In genomic region chr9:90125416-90126099, GRCm38 (mm10) we compare ENCODE assay signal across 9 mouse cellular contexts. TPM values are rescaled to one million over a fixed set of nuclear protein-coding genes. Genes with fewer than 3 reads are reported as not detected.
DNase-seq lines count a peak whose midpoint lies in the region; ATAC-seq and TF ChIP-seq lines count a peak whose summit lies in the region.
"Had no signal": no experiment of that assay in that cellular context is flagged by ENCODE, and none has a peak within 500 bp of the region (broad histone marks: within the 10 kb centered on the region; RNA-seq: fewer than 3 reads in every experiment).

No protein-coding gene starts in this region.

- DNase-seq in CD4-positive, CD25-positive, alpha-beta regulatory T cell, adult 2 months (ENCODE audit: low read depth, low spot score): peak; percentile 19
- DNase-seq in thymus, postnatal 0 days (ENCODE audit: low spot score): peak; percentile 9
- no peak for DNase-seq in thymus, adult 18-20 months
- no peak for DNase-seq in limb, embryonic 14.5 days (ENCODE audit: low spot score)
- no peak for DNase-seq in stomach, postnatal 0 days (ENCODE audit: low spot score)
- DNase-seq in adipocyte (ENCODE audit: low spot score): no peak
- no peak for DNase-seq in gastrocnemius, postnatal 14 days

- H3K4me2 ChIP-seq in limb, embryonic 14.5 days (replicated peaks; ENCODE audit: low read depth, low read length, severe bottlenecking): peak overlapping the region; percentile 35
- H3K4me2 ChIP-seq in stomach, postnatal 0 days (replicated peaks; ENCODE audit: low read depth): peak overlapping the region; percentile 33; the same call in 1 of the 2 replicates

- H3K27me3 ChIP-seq in limb, embryonic 14.5 days (ENCODE audit: control insufficient read depth, insufficient read depth, low read length): no peaks in the 10 kb centered on the region
- H3K27me3 ChIP-seq in stomach, postnatal 0 days (ENCODE audit: control insufficient read depth, insufficient read depth, low read length): no peaks in the 10 kb centered on the region

- no peaks in the 10 kb centered on the region for H3K9me3 ChIP-seq in limb, embryonic 14.5 days (ENCODE audit: control insufficient read depth, low read length)
- no peaks in the 10 kb centered on the region for H3K9me3 ChIP-seq in stomach, postnatal 0 days (ENCODE audit: control insufficient read depth, low read length)

- TF ChIP-seq POLR2A in limb, embryonic 14.5 days (IDR thresholded peaks at IDR 0.05; ENCODE audit: borderline replicate concordance, extremely low read depth, insufficient read depth, insufficient read length): no peak

- TF ChIP-seq CTCF in stomach, postnatal 0 days (IDR thresholded peaks at IDR 0.05; ENCODE audit: low read depth): no peak

- H3K27ac ChIP-seq in limb, embryonic 14.5 days (replicated peaks; ENCODE audit: low read depth, low read length): no peak overlapping the region
- H3K27ac ChIP-seq in stomach, postnatal 0 days (replicated peaks): no peak overlapping the region

- H3K36me3 ChIP-seq in limb, embryonic 14.5 days (ENCODE audit: control insufficient read depth, insufficient read depth, low read length): no peaks in the 10 kb centered on the region
- H3K36me3 ChIP-seq in stomach, postnatal 0 days (ENCODE audit: control insufficient read depth, insufficient read depth, low read length): no peaks in the 10 kb centered on the region

- intact Hi-C loops in gastrocnemius, postnatal 14 days (cut with DNase I; ENCODE audit: low total_unique reads): no loop called here

- WGBS in limb, embryonic 14.5 days: 26% methylated on average over 7 of the region's 7 CpGs
- 36% methylated on average over 7 of the region's 7 CpGs for WGBS in stomach, postnatal 0 days

- no peak for ATAC-seq in CD4-positive, CD25-positive, alpha-beta regulatory T cell, adult 4 months
- ATAC-seq in limb, embryonic 14.5 days (ENCODE audit: low FRiP score, low read depth): no peak
- no peak for ATAC-seq in stomach, postnatal 0 days (ENCODE audit: low FRiP score, low TSS enrichment)

- H3K9ac ChIP-seq in limb, embryonic 14.5 days (ENCODE audit: low read depth, low read length, severe bottlenecking): no peak overlapping the region
- H3K9ac ChIP-seq in stomach, postnatal 0 days (ENCODE audit: low read length): no peak overlapping the region

- H3K4me1 ChIP-seq in limb, embryonic 14.5 days (ENCODE audit: control insufficient read depth, insufficient read depth, low read length): no peaks in the 10 kb centered on the region
- H3K4me1 ChIP-seq in stomach, postnatal 0 days (replicated peaks; ENCODE audit: control insufficient read depth, insufficient read depth): no peaks in the 10 kb centered on the region

- H3K4me3 ChIP-seq in limb, embryonic 14.5 days (replicated peaks; ENCODE audit: low read length): peak overlapping the region; percentile 24
- H3K4me3 ChIP-seq in stomach, postnatal 0 days (ENCODE audit: low read depth, low read length): 0 out of 2 replicates have a peak overlapping the region, but pooled peaks have one; percentile 14

- TF ChIP-seq EP300 in stomach, postnatal 0 days (optimal IDR thresholded peaks at IDR 0.05): no peak

RNA-seq across cellular contexts. Expression of gene Morf4l1, which starts 11.0 kb away (rescaled TPM):
- 100 to 1,000 TPM; 309 to 341 TPM for polyA plus RNA-seq in CD4-positive, CD25-positive, alpha-beta regulatory T cell, adult 4 months (2017; shearing (Covaris generic))
- polyA plus RNA-seq in thymus, postnatal 0 days (2015; fragmentation: Nextera tagmentation; extraction: Ambion mirVana): 323 and 332 TPM in 2 replicates
- polyA plus RNA-seq in limb, embryonic 14.5 days (2012; rRNA removed): 403 and 464 TPM in 2 replicates
- 500 and 524 TPM in 2 replicates for polyA plus RNA-seq in limb, embryonic 14.5 days (2014; fragmentation: Nextera tagmentation; extraction: Ambion mirVana)
- polyA plus RNA-seq in stomach, postnatal 0 days (2015; fragmentation: Nextera tagmentation; extraction: Ambion mirVana): 225 and 226 TPM in 2 replicates
- total RNA-seq in gastrocnemius, postnatal 14 days (2021): 100 to 1,000 TPM; 156 to 165 TPM

RNA-seq across cellular contexts. Expression of gene Adamts7, which starts 37.3 kb away (rescaled TPM):
- under 1 TPM in 1 of 2 experiments, not detected in 1; 0.05 TPM for polyA plus RNA-seq in CD4-positive, CD25-positive, alpha-beta regulatory T cell, adult 4 months (2017; shearing (Covaris generic))
- polyA plus RNA-seq in thymus, postnatal 0 days (2015; fragmentation: Nextera tagmentation; extraction: Ambion mirVana): 0.35 and 0.40 TPM in 2 replicates
- 44.3 and 60.0 TPM in 2 replicates for polyA plus RNA-seq in limb, embryonic 14.5 days (2012; rRNA removed)
- 19.4 and 22.7 TPM in 2 replicates for polyA plus RNA-seq in limb, embryonic 14.5 days (2014; fragmentation: Nextera tagmentation; extraction: Ambion mirVana)
- 2.7 and 3.2 TPM in 2 replicates for polyA plus RNA-seq in stomach, postnatal 0 days (2015; fragmentation: Nextera tagmentation; extraction: Ambion mirVana)
- 1 to 10 TPM; 4.3 TPM for total RNA-seq in gastrocnemius, postnatal 14 days (2021)
- total RNA-seq: megakaryocyte progenitor cell, adult 5-6 weeks had no signal

Comparison
In these comparisons a context has a peak if more than half of its experiments do, and no peak if none do; other contexts are left out.
1. DNase-seq: peak in CD4-positive, CD25-positive, alpha-beta regulatory T cell, adult 2 months (single experiment) and thymus, postnatal 0 days (single experiment); none in thymus, adult 18-20 months (0 of 2), limb, embryonic 14.5 days (single experiment), stomach, postnatal 0 days (single experiment), adipocyte (single experiment) and gastrocnemius, postnatal 14 days (single experiment).